25 mouse cellular contexts compared by ENCODE assay signal in genomic region chr2:62652466-62652865, GRCm38 (mm10).
"Had no signal": no experiment of that assay in that cellular context is flagged by ENCODE, and none has a peak within 500 bp of the region (broad histone marks: within the 10 kb centered on the region; RNA-seq: fewer than 3 reads in every experiment).

No protein-coding gene starts in this region.

- H3K4me3 ChIP-seq: heart, adult 2 months; heart, embryonic 13.5 days; heart, embryonic 15.5 days; hindbrain, embryonic 13.5 days; hindbrain, embryonic 15.5 days; kidney, embryonic 15.5 days; limb, embryonic 13.5 days; limb, embryonic 15.5 days had no signal

- H3K27ac ChIP-seq: heart, adult 2 months; heart, embryonic 13.5 days; heart, embryonic 15.5 days; hindbrain, embryonic 13.5 days; hindbrain, embryonic 15.5 days; hindbrain, postnatal 0 days; kidney, embryonic 15.5 days; kidney, postnatal 0 days; limb, embryonic 13.5 days; limb, embryonic 15.5 days; liver, embryonic 14.5 days had no signal

- H3K9ac ChIP-seq: heart, embryonic 13.5 days; heart, embryonic 15.5 days; hindbrain, embryonic 13.5 days; hindbrain, embryonic 15.5 days; kidney, embryonic 15.5 days; limb, embryonic 13.5 days; limb, embryonic 15.5 days; liver, embryonic 14.5 days had no signal

- DNase-seq: gastrocnemius, postnatal 14 days; gastrocnemius, postnatal 36 days; heart, adult 11 months; heart, adult 2 months; heart, postnatal 14 days; heart, postnatal 36 days; kidney, adult 11 months; kidney, adult 2 months; kidney, adult 9 months; kidney, postnatal 14 days; kidney, postnatal 36 days; layer of hippocampus, adult 9-11 months; layer of hippocampus, postnatal 36 days; left cerebral cortex, postnatal 4 days had no signal

- H3K4me1 ChIP-seq: heart, embryonic 15.5 days; hindbrain, embryonic 13.5 days; hindbrain, embryonic 15.5 days; kidney, embryonic 15.5 days; limb, embryonic 13.5 days; limb, embryonic 15.5 days had no signal

- H3K27me3 ChIP-seq: heart, embryonic 13.5 days; heart, embryonic 15.5 days; kidney, embryonic 15.5 days; limb, embryonic 13.5 days; limb, embryonic 15.5 days had no signal

- H3K36me3 ChIP-seq: heart, embryonic 13.5 days; heart, embryonic 15.5 days; hindbrain, embryonic 13.5 days; hindbrain, embryonic 15.5 days; kidney, embryonic 15.5 days; limb, embryonic 13.5 days; limb, embryonic 15.5 days had no signal

- H3K4me2 ChIP-seq: heart, embryonic 11.5 days; heart, embryonic 13.5 days; heart, embryonic 15.5 days; hindbrain, embryonic 13.5 days; hindbrain, embryonic 15.5 days; kidney, embryonic 15.5 days; limb, embryonic 13.5 days; limb, embryonic 15.5 days had no signal

- H3K9me3 ChIP-seq: heart, embryonic 13.5 days; heart, embryonic 15.5 days; hindbrain, embryonic 13.5 days; hindbrain, embryonic 15.5 days; kidney, embryonic 15.5 days; limb, embryonic 13.5 days; limb, embryonic 15.5 days had no signal

- ATAC-seq: hindbrain, postnatal 0 days had no signal
